Mouse (Mus musculus) testis, postnatal 14 days (tissue): Measurements from ENCODE around the gene Flad1.

Experiments used
- DNase-seq: peaks from one replicate; pipeline ENCODE4 v3.0.0; 2021; ENCODE audit warnings: low spot score

The Flad1 gene

GRCm38 (mm10) chr3:89425876-89426275 lies 14.2 kb upstream of the Flad1 start:
- no peak for DNase-seq

GRCm38 (mm10) chr3:89425141-89425525 lies 13.5 kb upstream of the Flad1 start:
- no peak for DNase-seq

GRCm38 (mm10) chr3:89424416-89425140 lies 12.9 kb upstream of the Flad1 start:
- DNase-seq, result no peak

GRCm38 (mm10) chr3:89422556-89423205 lies 11.0 kb upstream of the Flad1 start:
- DNase-seq, result no peak

- DNase-seq, result no peak
These were observed 10.3 kb upstream of the Flad1 start for GRCm38 (mm10) chr3:89421810-89422473.

- peak; percentile 82 for DNase-seq
These were observed 9.5 kb upstream of the Flad1 start for GRCm38 (mm10) chr3:89421002-89421774.

GRCm38 (mm10) chr3:89420421-89420820 lies 8.8 kb upstream of the Flad1 start:
- no peak for DNase-seq

GRCm38 (mm10) chr3:89419981-89420380 lies 8.3 kb upstream of the Flad1 start:
- no peak for DNase-seq

GRCm38 (mm10) chr3:89419571-89419970 lies 7.9 kb upstream of the Flad1 start:
- DNase-seq, result no peak

- DNase-seq, result peak; percentile 78
These were observed 7.2 kb upstream of the Flad1 start for GRCm38 (mm10) chr3:89418861-89419250.

- peak; percentile 96 for DNase-seq
These were observed 6.6 kb upstream of the Flad1 start, which contains the start of the genes Cks1b and Shc1 for GRCm38 (mm10) chr3:89418170-89418860. Cks1b (minus strand) TSS chr3:89418383. Shc1 (plus strand) TSS chr3:89418443.

- DNase-seq, result no peak
These were observed 6.1 kb upstream of the Flad1 start for GRCm38 (mm10) chr3:89417840-89418169.

- DNase-seq, result no peak
These were observed 5.5 kb upstream of the Flad1 start for GRCm38 (mm10) chr3:89417131-89417530.

- DNase-seq, result no peak
These were observed 4.5 kb upstream of the Flad1 start for GRCm38 (mm10) chr3:89416158-89416557.

- DNase-seq, result no peak
These were observed 806 bp downstream of the Flad1 start for GRCm38 (mm10) chr3:89410864-89411263.

- no peak for DNase-seq
These were observed 2.0 kb downstream of the Flad1 start for GRCm38 (mm10) chr3:89409701-89410100.

GRCm38 (mm10) chr3:89408448-89408847 lies 3.2 kb downstream of the Flad1 start:
- DNase-seq, result no peak

- DNase-seq, result no peak
These were observed 4.8 kb downstream of the Flad1 start for GRCm38 (mm10) chr3:89406887-89407286.

GRCm38 (mm10) chr3:89402693-89403092 lies 9.0 kb downstream of the Flad1 start, which contains the start of gene Lenep:
Lenep (minus strand) TSS chr3:89402793.
- DNase-seq, result no peak

GRCm38 (mm10) chr3:89401329-89401728 lies 10.3 kb downstream of the Flad1 start:
- DNase-seq, result no peak

GRCm38 (mm10) chr3:89396654-89397005 lies 15.0 kb downstream of the Flad1 start:
- no peak for DNase-seq
